Mouse (Mus musculus) liver, embryonic 12.5 days (tissue): ENCODE data around the gene Cipc. TPM values are rescaled to one million over a fixed set of nuclear protein-coding genes. Genes with fewer than 3 reads are reported as not detected.
A peak's percentile ranks its signal among the peaks of the same experiment; 100 is the strongest.

Source experiments
- ATAC-seq: fragments of 200-750 bp; cut with Nextera tagmentation; 2 replicates; pipeline ENCODE4 v1.8.0; 2017; ENCODE audit warnings: moderate number of reproducible peaks, mild to moderate bottlenecking, moderate library complexity
- H3K27ac ChIP-seq: fragments of 300-500 bp; sonication (generic); 2 replicates; pipeline ENCODE4 v1.5.1; 2016; ENCODE audit warnings: mild to moderate bottlenecking
- H3K27me3 ChIP-seq: fragments of 300-500 bp; sonication (generic); replicated peaks from 2 replicates; pipeline ENCODE4 v1.6.1; 2016; ENCODE audit warnings: mild to moderate bottlenecking, moderate library complexity
- H3K36me3 ChIP-seq: fragments of 300-500 bp; sonication (generic); 2 replicates; pipeline ENCODE4 v1.6.1; 2016; ENCODE audit warnings: mild to moderate bottlenecking, moderate library complexity
- H3K4me1 ChIP-seq: fragments of 300-500 bp; sonication (generic); 2 replicates; pipeline ENCODE4 v1.6.1; 2016
- H3K4me2 ChIP-seq: fragments of 300-500 bp; sonication (generic); 2 replicates; pipeline ENCODE4 v1.6.1; 2016; ENCODE audit warnings: mild to moderate bottlenecking, moderate library complexity
- H3K4me3 ChIP-seq: fragments of 300-500 bp; sonication (generic); 2 replicates; pipeline ENCODE4 v1.5.1; 2016; ENCODE audit warnings: mild to moderate bottlenecking, moderate library complexity
- H3K9ac ChIP-seq: fragments of 300-500 bp; sonication (generic); 2 replicates; pipeline ENCODE4 v1.6.1; 2016; ENCODE audit warnings: mild to moderate bottlenecking, moderate library complexity
- H3K9me3 ChIP-seq: fragments of 300-500 bp; sonication (generic); replicated peaks from 2 replicates; pipeline ENCODE4 v1.6.1; 2016; ENCODE audit warnings: mild to moderate bottlenecking, moderate library complexity
- WGBS: fragments of 180-500 bp; shearing (Covaris S2); methylation state at CpG from one replicate; pipeline ENCODE4 v1.1.7; 2016; ENCODE audit not compliant: insufficient replicate concordance; 5-methylcytosine and 5-hydroxymethylcytosine counted together
- polyA plus RNA-seq: library from polyadenylated mRNA; unstranded; fragments of >200 nt; fragmentation: Nextera tagmentation; extraction: Ambion mirVana; gene quantifications from 2 replicates; pipeline ENCODE4 v1.2.1, GENCODE M21; 2016

The Cipc gene
- 18.0 and 19.2 TPM in 2 replicates for polyA plus RNA-seq

- ATAC-seq, result peak; percentile 99
- Histone ChIP-seq H3K36me3 (0 out of 2 replicates have a peak, but pooled peaks cover 3% of the 10 kb centered on the region), H3K27me3 (peaks cover 11% of the 10 kb centered on the region; the same call in 1 of the 2 replicates), H3K4me3 (peak within 1 kb of the TSS; percentile 83), H3K4me1 (peaks cover 47% of the 10 kb centered on the region), H3K27ac (peak within 1 kb of the TSS; percentile 99), H3K9ac (peak within 1 kb of the TSS; percentile 90), H3K4me2 (peak within 1 kb of the TSS; percentile 92), H3K9me3 (no peaks in the 10 kb centered on the region)
- WGBS, result under 1% methylated on average over 63 of the region's 64 CpGs
These were observed at the start of gene Cipc for GRCm38 (mm10) chr12:86946862-86947574. Gene Cipc (plus strand): TSS chr12:86947043.

- no peak overlapping the region for H3K27ac ChIP-seq
- H3K36me3 ChIP-seq, result no peaks in the 10 kb centered on the region
- WGBS, result 66% methylated on average over 7 of the region's 7 CpGs
- ATAC-seq, result no peak
- no peaks in the 10 kb centered on the region for H3K27me3 ChIP-seq
- H3K9ac ChIP-seq, result no peak overlapping the region
- no peaks in the 10 kb centered on the region for H3K9me3 ChIP-seq
- no peak overlapping the region for H3K4me3 ChIP-seq
- no peak overlapping the region for H3K4me2 ChIP-seq
- H3K4me1 ChIP-seq, result peaks cover 56% of the 10 kb centered on the region
These were observed 49.0 kb upstream of the Cipc start for GRCm38 (mm10) chr12:86897769-86898273.

GRCm38 (mm10) chr12:86898448-86898847 lies 48.4 kb upstream of the Cipc start:
- WGBS, result 64% methylated on average over 3 of the region's 3 CpGs
- H3K4me2 ChIP-seq, result no peak overlapping the region
- no peaks in the 10 kb centered on the region for H3K9me3 ChIP-seq
- no peak overlapping the region for H3K4me3 ChIP-seq
- H3K27ac ChIP-seq, result no peak overlapping the region
- no peaks in the 10 kb centered on the region for H3K36me3 ChIP-seq
- H3K9ac ChIP-seq, result no peak overlapping the region
- ATAC-seq, result no peak
- peaks cover 50% of the 10 kb centered on the region for H3K4me1 ChIP-seq
- no peaks in the 10 kb centered on the region for H3K27me3 ChIP-seq

GRCm38 (mm10) chr12:86899461-86900179 lies 47.2 kb upstream of the Cipc start:
- no peak overlapping the region for H3K27ac ChIP-seq
- H3K4me2 ChIP-seq, result no peak overlapping the region
- no peak for ATAC-seq

GRCm38 (mm10) chr12:86903828-86904806 lies 42.7 kb upstream of the Cipc start:
- Histone ChIP-seq H3K4me1 (peaks cover 9% of the 10 kb centered on the region), H3K36me3 (no peaks in the 10 kb centered on the region), H3K27me3 (no peaks in the 10 kb centered on the region), H3K4me2 (no peak overlapping the region), H3K4me3 (no peak overlapping the region), H3K9ac (no peak overlapping the region), H3K9me3 (no peaks in the 10 kb centered on the region), H3K27ac (no peak overlapping the region)
- ATAC-seq, result no peak
- 74% methylated on average over 11 of the region's 11 CpGs for WGBS

More at GRCm38 (mm10) chr12:86899461-86900179, 47.2 kb upstream of the Cipc start:
- no peaks in the 10 kb centered on the region for H3K9me3 ChIP-seq
- no peaks in the 10 kb centered on the region for H3K36me3 ChIP-seq
- H3K9ac ChIP-seq, result no peak overlapping the region
- no peaks in the 10 kb centered on the region for H3K27me3 ChIP-seq
- H3K4me1 ChIP-seq, result peaks cover 41% of the 10 kb centered on the region
- no peak overlapping the region for H3K4me3 ChIP-seq
- 74% methylated on average over 11 of the region's 11 CpGs for WGBS

- ATAC-seq, result peak; percentile 9; the same call in 1 of the 2 replicates
These were observed 41.6 kb upstream of the Cipc start for GRCm38 (mm10) chr12:86905203-86905602.

GRCm38 (mm10) chr12:86905876-86906275 lies 41.0 kb upstream of the Cipc start:
- peaks cover 9% of the 10 kb centered on the region for H3K4me1 ChIP-seq
- no peaks in the 10 kb centered on the region for H3K9me3 ChIP-seq
- no peaks in the 10 kb centered on the region for H3K36me3 ChIP-seq
- no peak overlapping the region for H3K27ac ChIP-seq
- H3K4me2 ChIP-seq, result no peak overlapping the region
- no peaks in the 10 kb centered on the region for H3K27me3 ChIP-seq
- 61% methylated on average over 7 of the region's 7 CpGs for WGBS
- no peak overlapping the region for H3K9ac ChIP-seq
- no peak overlapping the region for H3K4me3 ChIP-seq
- ATAC-seq, result 0 out of 2 replicates have a peak, but pooled peaks have one; percentile 13

More at GRCm38 (mm10) chr12:86905203-86905602, 41.6 kb upstream of the Cipc start:
- Histone ChIP-seq H3K36me3 (no peaks in the 10 kb centered on the region), H3K27ac (no peak overlapping the region), H3K27me3 (no peaks in the 10 kb centered on the region), H3K4me3 (no peak overlapping the region), H3K9ac (no peak overlapping the region), H3K4me2 (no peak overlapping the region), H3K9me3 (no peaks in the 10 kb centered on the region), H3K4me1 (peaks cover 9% of the 10 kb centered on the region)
- WGBS, result 6% methylated on average over 4 of the region's 4 CpGs

GRCm38 (mm10) chr12:86906395-86906794 lies 40.4 kb upstream of the Cipc start:
- 0 out of 2 replicates have a peak, but pooled peaks cover 2% of the 10 kb centered on the region for H3K27me3 ChIP-seq
- peaks cover 12% of the 10 kb centered on the region for H3K4me1 ChIP-seq
- H3K36me3 ChIP-seq, result no peaks in the 10 kb centered on the region
- WGBS, result 5% methylated on average over 15 of the region's 15 CpGs
- no peaks in the 10 kb centered on the region for H3K9me3 ChIP-seq
- peak; percentile 36; the same call in 1 of the 2 replicates for ATAC-seq
- H3K4me3 ChIP-seq, result no peak overlapping the region
- H3K4me2 ChIP-seq, result no peak overlapping the region
- H3K27ac ChIP-seq, result no peak overlapping the region
- no peak overlapping the region for H3K9ac ChIP-seq

- H3K27me3 ChIP-seq, result peaks cover 13% of the 10 kb centered on the region; the same call in 1 of the 2 replicates
- H3K4me2 ChIP-seq, result no peak overlapping the region
- peaks cover 42% of the 10 kb centered on the region for H3K4me1 ChIP-seq
- H3K4me3 ChIP-seq, result no peak overlapping the region
- ATAC-seq, result no peak
- WGBS, result 73% methylated on average over 10 of the region's 10 CpGs
- no peaks in the 10 kb centered on the region for H3K36me3 ChIP-seq
- H3K27ac ChIP-seq, result no peak overlapping the region
- H3K9ac ChIP-seq, result no peak overlapping the region
- H3K9me3 ChIP-seq, result no peaks in the 10 kb centered on the region
These were observed 35.3 kb upstream of the Cipc start for GRCm38 (mm10) chr12:86911482-86911931.

GRCm38 (mm10) chr12:86912335-86913093 lies 34.3 kb upstream of the Cipc start:
- WGBS, result 9% methylated on average over 22 of the region's 22 CpGs
- ATAC-seq, result no peak
- Histone ChIP-seq H3K9me3 (no peaks in the 10 kb centered on the region), H3K27me3 (peaks cover 13% of the 10 kb centered on the region; the same call in 1 of the 2 replicates), H3K36me3 (no peaks in the 10 kb centered on the region), H3K4me2 (peak overlapping the region; percentile 14; the same call in 1 of the 2 replicates), H3K4me1 (peaks cover 45% of the 10 kb centered on the region), H3K4me3 (no peak overlapping the region), H3K9ac (no peak overlapping the region), H3K27ac (no peak overlapping the region)
